Mouse (Mus musculus) adrenal gland, adult 8-10 months (tissue): ENCODE data around the gene Hes7. TPM values are rescaled to one million over a fixed set of nuclear protein-coding genes. Genes with fewer than 3 reads are reported as not detected.
A peak's percentile ranks its signal among the peaks of the same experiment; 100 is the strongest.

Experiments used
- DNase-seq: peaks from one replicate; pipeline ENCODE4 v3.0.0; 2022
- total RNA-seq, 4 experiments: library from RNA; stranded (reverse); gene quantifications; 2 replicates each; pipeline ENCODE4 v1.2.4; 2022

Hes7 gene
- total RNA-seq, 4 experiments from 2014 or later = 0.18 to 0.22 TPM; not detected in 2

- no peak for DNase-seq
Measured at GRCm38 (mm10) chr11:69119446-69120155, 603 bp upstream of the Hes7 start.

DNA sequence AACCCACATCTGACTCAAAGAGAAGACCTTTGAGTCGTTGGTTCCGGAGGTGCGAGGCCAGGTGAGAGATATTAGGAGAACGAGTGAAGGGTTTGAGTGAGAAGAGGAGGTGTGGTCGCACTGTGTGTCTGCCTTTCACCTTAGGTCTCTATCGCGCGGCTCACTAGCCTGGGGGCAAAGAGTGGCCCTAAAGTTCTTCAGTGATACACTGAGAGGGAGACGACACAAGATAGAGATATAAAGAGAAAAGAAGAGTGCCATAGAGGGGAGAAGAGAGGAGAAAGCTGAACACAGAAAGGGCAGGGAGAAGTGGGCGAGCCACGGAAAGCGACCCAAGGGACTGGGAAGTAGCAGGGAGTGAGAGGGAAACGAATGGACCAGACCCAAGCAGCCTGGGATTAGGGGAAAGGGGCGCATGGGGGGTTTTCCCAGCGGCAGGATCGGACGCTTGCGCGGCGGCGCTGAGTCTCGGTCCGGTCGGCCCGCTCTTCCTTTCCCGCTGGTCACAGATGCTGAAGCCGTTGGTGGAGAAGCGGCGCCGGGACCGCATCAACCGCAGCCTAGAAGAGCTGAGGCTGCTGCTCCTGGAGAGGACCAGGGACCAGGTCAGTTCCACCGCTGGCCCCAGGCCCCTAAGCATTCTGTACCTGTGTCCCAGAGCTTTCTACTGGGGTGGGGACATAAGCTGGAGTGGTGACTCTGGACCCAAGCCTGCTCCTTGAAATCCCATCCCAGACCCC is 967 bp downstream of the Hes7 start:
- DNase-seq = no peak

- DNase-seq = no peak
Measured at GRCm38 (mm10) chr11:69121741-69122335, 1.6 kb downstream of the Hes7 start.

GRCm38 (mm10) chr11:69122336-69122951 is 2.2 kb downstream of the Hes7 start, which contains the start of gene 9130213A22Rik:
TSS of gene 9130213A22Rik (minus strand) at chr11:69122589.
- peak; percentile 83 for DNase-seq

DNA sequence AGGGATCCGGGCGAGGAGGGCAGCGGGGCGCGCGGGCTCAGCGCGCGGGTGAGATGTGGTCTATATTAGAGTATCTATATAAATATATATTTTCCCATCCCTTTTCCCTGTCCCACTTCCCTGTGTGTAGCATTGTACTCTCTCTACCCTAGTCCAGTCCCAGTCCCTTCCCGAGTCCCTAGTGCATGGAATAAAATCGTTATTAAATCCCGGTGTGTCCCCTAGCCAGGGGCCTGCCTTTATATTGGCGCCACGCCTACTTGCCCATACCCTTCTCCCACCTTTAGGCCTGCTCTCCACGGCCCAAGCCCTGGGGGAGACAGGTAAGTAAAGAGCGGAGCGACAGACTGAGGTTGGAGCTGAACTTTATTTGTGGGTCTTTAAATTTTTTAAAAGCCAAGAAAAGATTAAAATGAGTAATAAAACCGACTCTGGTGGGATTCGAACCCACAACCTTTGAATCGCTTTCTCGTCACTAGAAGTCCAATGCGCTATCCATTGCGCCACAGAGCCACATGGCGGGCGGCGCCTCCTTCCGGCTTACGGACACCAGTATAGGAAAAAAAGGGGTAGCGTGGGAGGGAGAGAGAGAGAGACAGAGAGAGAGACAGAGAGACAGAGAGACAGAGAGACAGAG is 3.0 kb downstream of the Hes7 start:
- peak; percentile 88 for DNase-seq

DNA sequence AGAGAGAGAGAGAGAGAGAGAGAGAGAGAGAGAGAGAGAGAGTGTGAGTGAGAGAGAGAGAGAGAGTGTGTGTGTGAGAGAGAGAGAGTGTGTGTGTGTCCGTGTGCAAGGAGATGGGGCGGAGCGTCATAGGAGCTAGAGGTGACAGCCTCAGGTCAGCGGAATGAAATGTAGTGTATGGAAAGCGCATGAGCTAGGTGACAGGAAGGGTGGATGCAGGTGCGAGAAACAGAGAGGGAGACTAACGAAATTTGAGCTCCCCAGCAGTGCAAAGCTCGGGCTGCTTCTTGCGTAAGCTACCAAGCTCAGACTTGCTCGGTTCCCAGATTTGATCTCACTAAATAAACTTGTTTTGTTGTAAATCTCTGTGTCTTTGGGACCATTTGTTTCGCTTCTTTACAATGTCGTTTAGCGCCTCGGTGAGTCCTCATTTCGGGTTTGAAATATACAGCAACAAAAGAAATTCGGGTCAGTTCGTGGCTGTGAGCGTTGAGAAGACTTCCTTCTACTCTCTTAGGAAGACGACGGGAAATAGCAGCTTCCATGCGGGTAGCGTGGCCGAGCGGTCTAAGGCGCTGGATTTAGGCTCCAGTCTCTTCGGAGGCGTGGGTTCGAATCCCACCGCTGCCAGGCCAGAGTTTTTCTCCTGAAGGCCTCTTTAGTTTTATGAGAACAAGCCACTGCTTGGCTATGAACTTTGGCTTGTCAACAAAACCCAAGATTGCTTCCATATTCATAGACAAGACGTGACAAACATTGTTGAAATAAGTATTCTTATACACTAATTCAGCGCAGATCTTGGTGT is 3.7 kb downstream of the Hes7 start:
- DNase-seq = peak; percentile 86

DNA sequence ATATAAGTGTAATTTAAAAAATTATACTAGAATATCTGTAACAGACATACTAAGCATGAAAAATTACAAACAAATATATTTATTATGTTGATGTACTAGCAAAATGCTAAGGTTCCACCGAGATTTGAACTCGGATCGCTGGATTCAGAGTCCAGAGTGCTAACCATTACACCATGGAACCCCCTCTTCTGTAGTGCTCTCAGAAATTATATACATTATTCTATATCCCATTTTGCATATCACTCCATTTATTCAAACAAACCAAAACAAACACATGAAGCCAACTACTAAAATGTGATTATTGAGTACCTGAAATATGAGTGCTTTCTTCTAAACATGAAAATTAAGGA is 4.3 kb downstream of the Hes7 start:
- no peak for DNase-seq

DNA sequence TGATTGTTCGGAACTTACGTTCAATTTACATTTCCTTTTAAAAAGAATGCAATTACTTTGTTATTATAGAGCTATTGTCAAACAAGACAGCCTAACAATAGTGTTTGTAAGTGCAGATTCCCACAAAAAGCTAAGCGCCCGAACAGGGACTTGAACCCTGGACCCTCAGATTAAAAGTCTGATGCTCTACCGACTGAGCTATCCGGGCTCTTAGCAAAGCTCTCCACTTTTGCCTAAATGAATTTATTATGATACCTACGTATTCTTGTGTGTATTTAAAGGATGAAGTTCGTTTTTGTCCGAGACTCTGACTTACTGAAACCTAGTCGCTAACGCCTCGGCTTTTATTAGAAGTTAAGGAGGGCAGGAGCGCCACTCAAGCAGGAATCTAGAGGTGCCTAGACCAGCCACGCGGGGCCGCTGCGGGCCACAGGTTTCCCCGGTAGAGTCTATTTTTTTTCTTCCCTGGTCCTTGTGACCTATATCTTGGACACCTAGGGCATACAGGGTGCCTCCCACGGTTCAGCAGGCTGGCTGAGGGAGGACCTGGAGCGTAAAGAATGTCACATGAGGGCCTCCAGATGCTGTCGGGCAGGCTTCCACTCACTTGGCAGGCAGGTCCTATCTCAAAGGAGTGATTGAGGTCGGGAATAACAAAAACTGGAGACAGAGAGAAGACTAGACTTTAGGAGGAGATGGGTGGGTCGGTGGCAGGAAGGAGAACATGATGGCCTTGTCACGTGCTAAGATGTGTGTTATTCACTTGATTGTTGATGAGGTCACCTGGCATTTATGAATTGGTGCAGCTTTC is 5.0 kb downstream of the Hes7 start:
- DNase-seq = peak; percentile 81

DNA sequence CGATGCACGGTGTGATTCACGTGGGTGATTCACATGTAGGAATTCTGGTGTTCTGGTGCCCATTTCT is 5.5 kb downstream of the Hes7 start, which contains the start of gene Aloxe3:
Aloxe3 (plus strand) TSS at position 45 of the 67 bp plus-strand sequence.
- DNase-seq = no peak

DNA sequence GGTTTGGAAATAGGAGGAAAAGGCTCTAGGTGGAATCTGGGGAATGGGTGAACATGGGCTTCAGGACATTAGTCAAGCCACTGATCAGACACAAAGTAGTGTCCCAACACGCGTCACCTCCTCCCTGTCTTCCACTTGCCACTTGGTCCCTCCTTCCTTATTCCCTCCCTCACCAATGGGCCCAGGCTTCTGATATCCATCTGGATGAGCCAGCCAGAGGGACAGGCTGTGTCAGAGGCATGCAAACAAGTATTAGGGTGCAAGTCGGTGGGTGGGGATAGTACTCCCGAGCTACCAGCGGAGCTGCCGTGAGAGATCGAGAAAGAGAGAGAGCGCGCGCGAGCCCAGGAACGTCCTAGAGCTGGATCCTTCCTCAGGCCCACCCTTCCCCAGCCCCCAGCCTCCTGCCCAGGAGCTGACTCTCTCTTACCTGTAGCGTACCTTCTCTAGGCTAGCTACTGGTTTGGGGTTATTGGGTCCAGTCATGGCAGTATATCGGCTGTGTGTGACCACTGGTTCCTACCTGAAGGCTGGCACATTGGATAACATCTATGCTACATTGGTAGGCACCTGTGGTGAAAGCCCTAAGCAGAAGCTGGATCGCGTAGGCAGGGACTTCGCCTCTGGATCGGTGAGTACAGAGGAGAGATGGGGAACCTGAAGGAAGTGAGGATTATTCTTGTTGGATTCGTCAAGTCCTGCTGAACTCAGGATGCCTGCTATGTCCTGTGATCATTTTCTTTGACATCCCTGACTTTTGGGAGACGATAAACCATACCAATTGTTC is 5.9 kb downstream of the Hes7 start:
- DNase-seq = no peak

GRCm38 (mm10) chr11:69126706-69127095 is 6.5 kb downstream of the Hes7 start:
- no peak for DNase-seq

DNA sequence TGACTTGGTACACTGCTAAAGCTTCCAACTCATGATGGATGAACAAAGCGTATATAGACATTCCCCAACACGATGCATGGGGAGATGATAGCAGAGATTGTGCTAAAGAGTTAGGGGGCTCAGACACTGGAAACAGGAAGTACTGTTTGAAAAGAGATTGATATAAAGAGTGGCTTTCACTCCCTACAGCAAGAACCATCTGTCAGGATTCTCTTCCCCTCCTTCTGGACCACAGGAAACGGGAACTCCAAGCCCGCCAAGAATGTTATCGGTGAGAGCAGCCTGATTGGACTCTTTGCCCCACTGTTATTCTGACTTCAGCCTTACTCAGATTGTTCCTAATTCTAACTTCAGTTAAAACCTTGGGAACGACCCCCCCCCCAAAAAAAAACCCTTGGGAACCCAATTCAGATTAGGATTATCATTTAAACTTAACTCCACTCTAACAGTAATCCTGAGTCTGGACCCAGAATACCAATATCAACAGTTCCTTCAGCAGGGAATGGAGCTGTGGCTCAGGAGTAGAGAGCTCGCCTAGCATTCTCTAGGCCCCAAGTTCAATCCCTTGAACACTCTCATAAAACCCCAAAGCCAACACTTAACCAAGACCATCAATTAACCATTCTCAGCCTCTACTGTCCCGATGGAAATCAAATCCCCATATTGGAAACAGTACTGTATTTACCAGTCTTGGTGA is 8.4 kb downstream of the Hes7 start:
- no peak for DNase-seq

GRCm38 (mm10) chr11:69133566-69133922 is 13.3 kb downstream of the Hes7 start:
- DNase-seq = no peak

GRCm38 (mm10) chr11:69133923-69134621 is 13.9 kb downstream of the Hes7 start:
- DNase-seq = peak; percentile 63

GRCm38 (mm10) chr11:69134622-69134968 is 14.4 kb downstream of the Hes7 start:
- no peak for DNase-seq

DNA sequence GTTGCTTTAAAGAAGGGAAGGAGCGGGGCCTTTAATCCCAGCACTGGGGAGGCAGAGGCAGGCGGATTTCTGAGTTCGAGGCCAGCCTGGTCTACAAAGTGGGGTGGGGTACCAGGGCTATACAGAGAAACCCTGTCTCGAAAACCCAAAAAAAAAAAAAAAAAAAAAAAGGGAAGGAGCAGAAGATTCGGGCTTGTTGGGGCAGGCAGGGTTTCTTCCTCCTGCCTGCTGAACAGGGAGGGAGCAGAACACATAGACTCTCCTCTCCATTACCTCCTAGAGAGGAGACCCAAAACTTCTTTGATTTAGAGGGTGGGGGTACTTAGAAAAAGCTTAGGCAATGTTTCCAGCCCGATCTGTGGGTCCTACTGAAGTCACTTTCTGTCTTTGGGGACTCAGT is 15.2 kb downstream of the Hes7 start:
- DNase-seq = no peak

GRCm38 (mm10) chr11:69147546-69147945 is 27.3 kb downstream of the Hes7 start:
- DNase-seq = no peak

GRCm38 (mm10) chr11:69148451-69148960 is 28.3 kb downstream of the Hes7 start:
- no peak for DNase-seq

- no peak for DNase-seq
Measured at GRCm38 (mm10) chr11:69149728-69150127, 29.5 kb downstream of the Hes7 start.
